Comparison of ENCODE assay signal across 9 mouse cellular contexts in the genomic region with DNA sequence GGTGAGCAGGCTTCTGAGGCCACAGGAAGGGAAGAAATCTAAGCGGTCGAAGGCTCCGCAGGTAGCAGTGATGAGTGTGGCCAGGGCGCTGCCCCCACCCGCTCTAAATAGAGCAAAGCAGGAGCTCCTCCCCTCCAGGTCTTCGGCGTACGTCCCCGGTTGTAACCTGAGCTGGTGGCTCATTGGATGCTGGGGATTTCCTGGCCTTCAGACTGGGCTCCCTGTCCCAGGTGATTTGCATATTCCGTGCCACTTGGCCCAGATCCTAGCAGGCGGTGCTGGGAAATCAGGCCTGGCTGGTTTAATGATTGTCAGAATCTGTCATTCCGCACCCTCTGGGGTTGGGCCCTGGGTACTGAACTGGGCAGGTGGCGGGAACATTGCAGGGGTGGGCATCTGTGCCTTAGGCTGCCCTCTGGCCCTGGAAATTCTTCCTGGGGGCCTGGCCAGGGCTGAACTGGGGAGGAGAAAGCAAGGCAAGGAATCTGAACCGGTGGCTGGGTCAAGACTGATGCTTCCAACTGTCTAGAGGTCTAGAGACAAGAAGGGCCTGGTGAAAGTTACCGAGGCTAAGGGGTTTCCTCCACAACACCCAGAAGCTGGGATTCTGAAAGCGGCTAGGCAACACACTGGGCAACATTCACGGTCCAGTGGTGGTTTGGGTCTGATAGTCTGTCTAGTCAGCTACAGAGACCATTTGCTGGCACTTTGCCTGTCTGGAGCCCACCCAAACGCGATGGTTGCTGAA. TPM values are rescaled to one million over a fixed set of nuclear protein-coding genes. Genes with fewer than 3 reads are reported as not detected.
A peak's percentile ranks its signal among the peaks of the same experiment; 100 is the strongest.
DNase-seq lines count a peak whose midpoint lies in the region; ATAC-seq lines count a peak whose summit lies in the region.
"Had no signal": no experiment of that assay in that cellular context is flagged by ENCODE, and none has a peak within 500 bp of the region (broad histone marks: within the 10 kb centered on the region; RNA-seq: fewer than 3 reads in every experiment).

A gene (minus strand): TSS at position 189 of the 748 bp plus-strand sequence.

- WGBS in kidney, embryonic 15.5 days, result 6% methylated on average over 19 of the region's 19 CpGs
- WGBS in stomach, embryonic 16.5 days, result 12% methylated on average over 19 of the region's 19 CpGs

- no peaks in the 10 kb centered on the region for H3K9me3 ChIP-seq in kidney, embryonic 15.5 days (replicated peaks)
- H3K9me3 ChIP-seq in stomach, embryonic 16.5 days (replicated peaks; ENCODE audit: control insufficient read depth, low read length), result no peaks in the 10 kb centered on the region

- H3K4me3 ChIP-seq in kidney, embryonic 15.5 days (replicated peaks), result peak within 1 kb of the TSS; percentile 43
- H3K4me3 ChIP-seq in stomach, embryonic 16.5 days (replicated peaks; ENCODE audit: low read length), result peak within 1 kb of the TSS; percentile 53

- peak; percentile 52 for DNase-seq in Muller cell, postnatal 12 days (ENCODE audit: inconsistent ontology term)
- peak; percentile 57 for DNase-seq in cerebellum, adult 11 months
- peak; percentile 78 for DNase-seq in forelimb bud, embryonic 11.5 days (ENCODE audit: low read depth, low spot score)
- peak; percentile 83 for DNase-seq in lung, postnatal 10 days
- DNase-seq in left cerebral cortex, postnatal 10 days (ENCODE audit: extremely low spot score in 1 of 2, low spot score in 2 of 2), result no peak
- no peak for DNase-seq in layer of hippocampus, postnatal 14 days (ENCODE audit: low spot score in 2 of 2)

- H3K27ac ChIP-seq in kidney, embryonic 15.5 days, result peak within 1 kb of the TSS; percentile 93
- H3K27ac ChIP-seq in stomach, embryonic 16.5 days (ENCODE audit: low read length), result peak within 1 kb of the TSS; percentile 96

- ATAC-seq in kidney, embryonic 15.5 days (replicated peaks; ENCODE audit: low FRiP score), result peak; percentile 94
- ATAC-seq in stomach, embryonic 16.5 days (ENCODE audit: insufficient read depth, low FRiP score), result peak; percentile 90

- peaks cover 23% of the 10 kb centered on the region for H3K36me3 ChIP-seq in kidney, embryonic 15.5 days
- 0 out of 2 replicates have a peak, but pooled peaks cover 7% of the 10 kb centered on the region for H3K36me3 ChIP-seq in stomach, embryonic 16.5 days (ENCODE audit: control insufficient read depth, insufficient read depth, low read length)

- H3K27me3 ChIP-seq in kidney, embryonic 15.5 days, result no peaks in the 10 kb centered on the region
- no peaks in the 10 kb centered on the region for H3K27me3 ChIP-seq in stomach, embryonic 16.5 days (ENCODE audit: control insufficient read depth, insufficient read depth, low read length)

- intact Hi-C loops in left cerebral cortex, postnatal 10 days (cut with DNase I), result loop anchor here (2.0 to 10.0 kb wide), 2 partner anchors 86 to 106 kb away; no protein-coding TSS in a partner anchor

- H3K9ac ChIP-seq in kidney, embryonic 15.5 days, result peak within 1 kb of the TSS; percentile 27; the same call in 1 of the 2 replicates
- H3K9ac ChIP-seq in stomach, embryonic 16.5 days (ENCODE audit: low read length), result peak within 1 kb of the TSS; percentile 75

- peak within 1 kb of the TSS; percentile 66 for H3K4me2 ChIP-seq in kidney, embryonic 15.5 days
- H3K4me2 ChIP-seq in stomach, embryonic 16.5 days (ENCODE audit: low read depth, low read length), result peak within 1 kb of the TSS; percentile 58

- H3K4me1 ChIP-seq in kidney, embryonic 15.5 days, result peaks cover 43% of the 10 kb centered on the region
- peaks cover 4% of the 10 kb centered on the region; the same call in 1 of the 2 replicates for H3K4me1 ChIP-seq in stomach, embryonic 16.5 days (ENCODE audit: control insufficient read depth, insufficient read depth, low read length)

RNA-seq across cellular contexts. Expression of the gene that starts here (rescaled TPM):
- 25.8 and 30.7 TPM in 2 replicates for polyA plus RNA-seq in kidney, embryonic 15.5 days (2015; fragmentation: Nextera tagmentation; extraction: Ambion mirVana)
- 161 and 211 TPM in 2 replicates for polyA plus RNA-seq in stomach, embryonic 16.5 days (2015; fragmentation: Nextera tagmentation; extraction: Ambion mirVana)
- not detected for total RNA-seq in left cerebral cortex, postnatal 10 days (2021)
- total RNA-seq in layer of hippocampus, postnatal 14 days (2021), result not detected
- total RNA-seq: common myeloid progenitor, adult 5-6 weeks had no signal

Comparison
In these comparisons a context has a peak if more than half of its experiments do, and no peak if none do; other contexts are left out.
1. DNase-seq: peak in Muller cell, postnatal 12 days (single experiment), cerebellum, adult 11 months (single experiment), forelimb bud, embryonic 11.5 days (single experiment) and lung, postnatal 10 days (single experiment); none in left cerebral cortex, postnatal 10 days (0 of 2) and layer of hippocampus, postnatal 14 days (0 of 2).